Mouse (Mus musculus) frontal cortex, postnatal 14 days (tissue): ENCODE data around the gene 2010111I01Rik.

Experiments used
- DNase-seq, 2 experiments: peaks; one replicate each; pipeline ENCODE4 v3.0.0; 2022; ENCODE audit warnings: low spot score in 2 of 2

2010111I01Rik gene

DNA sequence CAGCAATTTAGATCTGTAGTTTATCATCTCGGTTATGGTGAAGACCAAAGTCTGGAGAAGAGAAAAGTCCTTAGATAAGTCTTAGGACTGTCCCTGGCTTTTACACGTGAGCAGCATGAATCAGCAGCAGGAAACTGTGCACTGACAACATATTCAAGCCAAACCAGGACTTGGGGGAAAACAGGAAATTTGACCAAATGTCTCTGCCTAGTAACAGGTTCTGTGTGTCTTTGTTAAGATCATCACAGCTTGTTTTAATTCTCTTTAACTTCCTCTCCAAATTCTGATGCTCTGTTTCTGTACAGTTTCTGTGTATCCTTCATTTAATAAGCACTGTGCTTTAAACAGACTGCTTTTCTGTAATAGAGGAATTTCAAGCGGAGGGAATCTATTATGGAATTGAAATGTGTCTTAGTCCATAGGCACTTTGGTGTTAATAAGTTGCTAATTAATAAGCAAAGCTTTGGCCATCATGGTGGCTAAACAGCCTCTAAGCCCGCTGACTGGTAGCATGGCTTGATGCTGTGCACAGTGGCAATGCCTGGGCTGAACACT, 147.4 kb downstream of the 2010111I01Rik start:
- no peak for DNase-seq

DNA sequence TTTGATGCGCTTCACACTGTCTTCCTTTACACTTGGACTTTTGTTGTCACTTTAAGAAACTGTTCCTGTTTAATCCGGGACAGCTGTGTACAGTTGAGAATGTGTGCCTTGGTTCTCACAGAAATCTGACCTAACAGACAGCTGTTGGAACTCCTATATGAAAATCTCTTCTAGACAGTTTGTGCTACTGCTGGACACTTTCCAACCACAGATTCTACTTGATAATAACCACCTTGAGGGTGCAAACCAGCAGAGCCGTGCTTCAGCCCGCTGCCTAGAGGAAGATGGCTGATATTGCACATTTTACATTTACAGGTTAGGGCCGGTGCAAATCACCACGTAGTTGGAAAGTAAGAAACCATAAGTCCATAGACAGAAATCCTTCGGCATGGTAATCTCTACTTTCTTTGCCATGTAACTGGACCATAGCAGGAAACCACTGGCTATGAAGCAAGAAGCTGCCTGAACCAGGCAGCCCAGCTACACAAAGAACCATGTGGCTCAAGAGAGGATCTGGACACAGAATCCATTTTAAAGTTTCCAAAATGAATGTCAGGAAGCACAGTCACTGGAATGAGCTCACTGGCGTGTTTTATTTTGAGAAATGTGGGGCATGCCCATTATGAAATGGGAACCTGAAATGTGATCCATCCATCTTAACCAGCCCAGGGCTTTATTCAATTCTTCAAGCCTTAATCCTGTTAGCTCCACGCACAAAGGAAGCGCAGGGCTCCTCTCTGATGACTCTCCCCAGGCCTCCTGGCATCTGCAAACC, 148.1 kb downstream of the 2010111I01Rik start:
- no peak for DNase-seq

DNA sequence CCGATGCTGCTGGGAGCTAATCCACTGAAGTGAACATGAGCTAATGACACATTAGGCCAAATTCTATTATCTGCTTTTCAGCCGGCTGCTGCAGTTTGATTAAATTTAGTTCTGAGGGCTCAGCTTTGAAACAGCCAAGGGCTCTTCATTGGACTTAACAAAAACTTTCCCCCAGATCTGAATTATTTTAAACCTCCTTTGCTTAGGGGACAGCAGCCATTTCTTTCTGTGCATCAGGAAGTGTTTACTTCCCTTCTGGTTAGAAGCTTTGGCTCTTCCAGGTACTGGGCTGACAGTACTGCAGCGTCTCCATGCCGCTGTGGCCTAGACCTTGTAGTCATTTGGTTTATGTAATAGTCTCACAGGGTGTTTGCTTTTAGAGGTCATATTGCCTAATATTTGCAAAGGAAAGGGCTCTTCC, 149.2 kb downstream of the 2010111I01Rik start:
- no peak for DNase-seq

DNA sequence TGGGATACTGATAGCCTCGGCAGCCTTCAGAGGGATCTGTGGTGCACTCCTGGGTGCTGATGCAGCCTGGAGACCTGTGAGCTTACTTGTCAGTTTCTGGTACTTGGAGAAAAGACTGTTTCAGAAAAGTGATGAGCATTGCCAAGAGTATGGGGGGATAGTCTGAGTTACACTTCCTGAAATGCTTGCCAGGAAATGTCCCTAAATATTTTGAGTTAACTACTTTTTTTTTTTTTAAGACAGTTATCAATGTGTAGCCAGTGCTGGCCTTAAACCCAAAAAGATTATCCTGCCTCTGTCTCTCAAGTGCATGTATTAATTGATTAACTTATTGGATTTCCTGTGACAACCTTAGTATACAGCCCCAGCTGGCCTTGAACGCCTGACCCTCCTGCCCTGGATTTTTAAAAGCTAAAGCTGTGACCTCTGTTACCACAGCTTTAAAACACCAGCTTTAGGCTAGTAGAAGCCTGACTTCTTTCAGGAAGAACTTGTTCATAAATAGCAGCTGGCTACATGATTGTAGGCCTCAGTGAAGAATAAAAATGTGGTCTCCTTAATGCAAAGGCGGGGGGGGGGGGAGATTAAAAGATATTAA, 150.6 kb downstream of the 2010111I01Rik start:
- no peak for DNase-seq

DNA sequence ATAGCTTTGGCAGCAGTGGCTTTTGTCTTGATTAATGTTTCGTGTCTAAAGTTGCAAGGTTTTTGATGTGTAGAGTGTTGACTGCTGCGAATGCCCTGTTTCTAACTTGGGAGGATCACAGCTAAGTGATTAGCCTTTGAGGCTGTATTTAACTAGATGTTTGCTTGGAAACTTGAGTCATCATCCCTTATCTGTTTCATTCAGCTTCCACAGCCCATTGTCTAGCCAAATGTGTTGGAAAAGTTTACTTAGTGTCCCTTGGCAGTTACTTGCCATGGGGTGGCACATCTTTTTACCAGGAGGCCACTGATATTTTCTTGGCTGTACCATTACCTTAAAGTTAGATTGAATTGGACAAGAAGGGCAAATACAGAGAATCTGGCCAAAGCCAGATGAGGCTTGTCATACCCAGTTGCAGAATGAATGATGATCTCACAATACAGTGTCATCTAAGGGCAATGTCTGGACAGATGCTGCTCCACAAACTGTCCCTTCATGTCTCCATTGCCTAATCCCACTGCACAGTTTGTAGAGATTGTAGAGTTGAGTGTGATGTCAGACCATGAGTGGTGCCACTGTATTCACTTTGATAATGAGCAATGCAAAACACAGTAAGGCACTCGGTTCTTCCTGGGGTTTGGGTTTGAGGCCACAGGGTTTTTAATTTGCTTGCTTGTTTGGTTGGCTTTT, 152.9 kb downstream of the 2010111I01Rik start:
- DNase-seq, result no peak

DNA sequence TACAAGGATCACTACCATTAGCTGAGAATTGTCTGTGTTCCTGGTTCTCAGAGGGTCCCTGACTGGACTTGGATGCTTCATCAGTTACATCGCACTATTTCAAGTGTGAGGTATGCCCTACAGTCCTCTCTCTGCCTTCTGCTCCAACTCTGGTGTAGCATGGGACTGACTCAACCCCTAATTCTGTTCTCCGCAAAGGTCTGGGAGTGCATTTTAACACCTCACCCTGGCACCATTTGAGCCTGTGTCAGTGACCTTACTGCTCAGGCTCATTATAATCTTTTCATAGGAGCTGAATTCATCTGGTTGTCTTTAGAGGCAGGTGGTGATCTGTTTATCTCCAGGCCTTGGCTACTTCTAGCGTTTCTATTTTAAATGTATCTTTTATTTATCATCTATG, 154.0 kb downstream of the 2010111I01Rik start:
- no peak for DNase-seq

DNA sequence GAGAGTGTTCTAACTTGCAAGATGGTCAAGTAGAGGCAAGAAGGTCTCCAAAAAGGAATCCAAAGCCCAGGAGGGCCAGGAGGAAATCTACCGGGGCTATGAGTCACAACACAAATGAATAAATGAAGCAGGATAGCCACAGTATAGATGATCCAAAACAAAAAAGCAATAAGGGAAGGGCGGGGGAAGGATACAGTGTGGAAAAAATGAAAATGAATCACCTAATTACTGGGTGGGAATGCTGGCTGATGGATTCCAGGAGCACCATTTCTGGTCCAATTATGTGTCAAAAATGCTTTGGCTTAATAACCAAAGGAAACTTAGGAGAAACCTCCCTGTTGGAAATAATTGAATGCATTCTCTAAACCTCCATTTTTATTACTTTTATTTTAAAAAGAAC, 155.6 kb downstream of the 2010111I01Rik start:
- DNase-seq, result no peak

DNA sequence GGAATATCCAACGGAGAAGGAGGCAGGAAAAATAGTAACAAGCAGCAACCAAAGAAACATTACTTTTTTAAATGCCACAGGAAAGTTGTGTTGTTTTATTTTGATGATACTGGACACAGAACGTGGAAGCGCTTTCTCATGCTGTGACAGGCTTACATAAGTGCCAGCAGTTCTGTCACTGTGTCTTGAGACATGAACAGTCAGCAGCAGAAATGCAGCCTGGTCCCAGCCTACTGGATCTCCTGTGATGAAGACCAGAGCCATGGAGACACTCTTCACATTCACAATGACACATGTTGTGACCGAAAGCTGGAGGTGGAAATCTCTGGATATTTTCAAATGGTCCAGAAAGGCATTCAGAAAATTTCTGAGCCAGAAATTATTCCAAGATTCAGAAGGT, 157.1 kb downstream of the 2010111I01Rik start:
- DNase-seq, result no peak

DNA sequence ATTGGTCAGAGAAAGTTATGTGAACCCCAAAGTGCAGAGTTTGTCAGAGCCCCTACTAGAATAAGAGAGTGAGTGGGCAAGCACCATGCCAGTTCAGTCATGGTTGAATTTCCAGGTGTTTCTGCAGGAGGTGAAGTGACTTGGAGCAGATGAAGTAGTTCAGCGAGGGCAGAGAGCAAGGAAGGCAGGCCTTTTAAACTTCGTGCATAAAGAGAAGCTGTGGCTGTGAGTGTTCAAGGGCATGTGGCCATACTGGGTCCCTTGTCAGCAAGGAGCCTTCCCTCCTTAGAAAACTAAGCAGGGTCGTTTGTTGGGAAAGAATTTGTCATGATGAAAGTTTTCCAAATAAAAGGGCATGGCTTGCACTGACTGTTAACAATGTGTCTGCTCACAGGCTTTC, 161.5 kb downstream of the 2010111I01Rik start:
- no peak for DNase-seq

DNA sequence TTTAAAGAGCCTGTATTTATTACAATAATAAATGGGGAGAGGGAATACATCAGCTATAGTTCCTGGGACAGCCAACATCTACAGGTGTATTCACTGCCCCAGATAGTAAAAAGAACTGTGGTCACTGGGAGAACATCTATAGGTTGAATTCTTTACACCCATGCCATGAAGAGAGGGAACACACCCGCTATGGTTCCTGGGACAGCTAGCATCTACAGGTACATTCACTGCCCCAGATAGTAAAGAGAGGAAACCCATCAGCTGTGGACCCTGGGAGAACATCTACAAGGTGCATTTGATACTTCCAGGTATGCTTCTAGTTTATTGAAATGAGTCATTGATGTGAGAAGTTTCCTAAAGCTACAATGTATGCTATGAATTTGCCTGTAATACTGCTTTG, 162.8 kb downstream of the 2010111I01Rik start:
- no peak for DNase-seq

DNA sequence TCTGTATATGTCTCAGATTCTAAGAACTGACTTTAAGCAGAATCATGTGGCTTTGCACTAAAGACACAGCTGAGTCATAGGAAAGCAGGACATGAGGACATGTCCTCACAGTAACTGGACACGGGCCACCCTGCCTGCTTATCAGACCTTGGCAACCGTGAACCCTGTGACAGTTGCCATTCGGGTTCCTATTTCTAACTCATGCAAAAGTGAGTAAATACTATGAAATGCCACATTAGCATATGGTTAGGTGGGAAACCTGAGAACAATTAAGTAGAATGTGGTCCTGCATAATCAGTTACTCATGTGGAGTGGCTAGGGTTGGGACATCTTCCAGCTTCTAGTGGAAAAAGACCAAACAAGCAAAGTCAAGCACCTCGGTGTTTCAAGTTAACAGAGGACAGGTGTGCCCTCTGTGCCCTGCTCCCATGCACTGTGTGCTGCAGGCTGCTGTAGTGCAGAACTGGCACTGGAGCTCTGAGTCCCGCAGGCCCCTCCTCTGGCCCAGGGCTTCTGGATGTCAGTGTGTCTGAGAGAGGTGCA, 170.3 kb downstream of the 2010111I01Rik start:
- no peak for DNase-seq

DNA sequence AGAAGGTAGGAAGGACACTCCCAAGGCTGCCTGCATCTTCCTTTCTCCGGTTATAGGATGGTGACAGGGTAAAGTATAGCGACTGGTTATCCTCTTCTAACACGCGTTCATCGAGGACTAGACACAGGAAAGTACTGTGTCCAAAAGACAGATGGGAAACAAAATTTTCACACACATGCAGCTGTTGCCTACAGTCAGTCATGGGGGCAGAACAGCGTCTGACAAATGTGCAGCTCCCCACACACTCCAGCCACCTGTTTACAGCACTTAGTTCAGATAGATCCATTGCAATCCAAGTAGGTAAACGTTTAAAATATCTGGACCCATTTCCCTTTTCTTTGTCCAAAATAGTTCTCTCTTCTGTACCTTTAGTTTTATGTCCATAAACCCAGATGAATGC, 171.3 kb downstream of the 2010111I01Rik start:
- no peak for DNase-seq

DNA sequence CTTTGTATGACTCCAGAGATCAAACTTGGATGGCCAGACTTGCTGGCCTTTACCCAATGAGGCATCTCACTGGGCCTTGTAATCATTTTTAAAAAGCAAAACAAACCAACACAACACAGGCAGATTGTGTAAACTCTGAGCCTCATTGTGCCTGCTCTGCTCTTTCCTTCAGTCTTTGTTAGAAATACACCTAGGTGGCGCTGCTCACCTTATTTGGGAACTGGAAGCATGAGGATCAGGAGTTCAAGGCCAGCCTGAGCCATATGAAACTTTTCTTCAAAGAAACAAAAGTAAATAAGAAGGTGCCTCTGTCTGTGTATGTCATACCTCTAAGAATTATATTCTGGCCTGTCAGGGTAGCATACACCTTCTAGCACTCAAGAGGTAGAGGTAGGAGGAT, 172.1 kb downstream of the 2010111I01Rik start:
- DNase-seq, result no peak

DNA sequence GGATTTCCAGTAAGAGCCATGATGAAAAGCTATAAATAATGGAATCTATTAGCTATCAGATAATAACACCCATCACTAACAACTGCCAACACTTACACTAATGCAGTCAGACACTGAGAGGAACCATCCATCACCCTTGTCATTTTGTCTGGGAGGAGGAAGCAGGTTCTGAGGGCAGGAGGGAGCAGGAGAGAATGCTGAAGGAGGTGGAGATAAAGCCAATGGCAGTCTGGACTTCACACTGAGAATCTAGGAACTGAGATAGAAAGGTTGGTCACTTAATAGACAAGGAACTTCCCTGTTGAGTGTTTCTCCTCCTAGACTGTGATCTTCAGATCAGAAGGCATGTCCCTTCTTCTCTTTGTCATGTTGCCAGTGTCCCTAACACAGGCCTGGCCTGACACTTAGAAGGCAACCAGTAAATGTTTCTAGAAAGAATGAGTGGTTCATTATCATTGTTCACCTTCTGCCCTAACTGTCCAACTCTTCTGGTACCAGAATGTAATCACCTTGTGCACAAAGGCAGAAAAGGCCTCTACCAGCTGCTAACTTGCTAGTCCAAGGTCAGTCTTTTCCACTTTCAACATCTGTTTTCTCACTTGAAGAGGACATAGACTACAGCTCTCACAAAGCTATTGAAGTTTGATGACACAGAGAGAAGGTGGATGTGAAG, 173.8 kb downstream of the 2010111I01Rik start:
- no peak for DNase-seq

DNA sequence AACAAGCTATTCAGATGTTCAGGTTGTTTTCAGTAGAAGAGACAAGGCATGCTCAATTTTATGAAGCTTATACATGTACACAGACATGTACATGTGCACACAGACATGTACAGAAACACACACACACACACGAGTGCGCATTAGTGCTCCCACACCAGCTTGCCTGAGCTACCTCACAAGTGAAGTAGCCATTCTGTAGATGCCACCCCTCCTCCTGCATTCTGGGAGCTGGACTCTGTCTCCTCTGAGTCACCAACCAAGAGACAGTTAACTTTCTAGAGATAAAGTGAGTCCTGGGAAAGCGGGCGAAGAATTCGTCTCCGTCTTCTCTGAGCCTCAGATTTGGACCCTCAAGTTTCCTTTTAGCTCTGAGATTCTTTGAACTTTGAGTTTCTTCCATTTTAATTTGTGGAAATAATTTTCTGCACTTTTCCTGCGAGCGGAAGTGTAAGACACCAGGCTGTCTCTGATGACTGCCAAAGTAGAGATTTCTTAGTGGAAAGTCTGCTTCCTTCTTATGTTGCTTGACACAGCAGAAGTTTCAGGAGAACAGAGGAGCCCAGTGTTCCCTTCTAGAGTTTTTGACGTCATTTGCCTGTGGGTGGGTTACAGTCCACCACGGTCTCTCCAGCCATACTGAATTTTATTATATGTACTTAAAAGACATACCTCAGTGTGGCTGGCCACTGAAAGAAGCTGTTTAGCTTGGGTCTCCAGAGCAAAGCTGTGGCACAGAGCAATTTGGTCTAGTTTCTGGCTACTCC, 175.0 kb downstream of the 2010111I01Rik start:
- no peak for DNase-seq

DNA sequence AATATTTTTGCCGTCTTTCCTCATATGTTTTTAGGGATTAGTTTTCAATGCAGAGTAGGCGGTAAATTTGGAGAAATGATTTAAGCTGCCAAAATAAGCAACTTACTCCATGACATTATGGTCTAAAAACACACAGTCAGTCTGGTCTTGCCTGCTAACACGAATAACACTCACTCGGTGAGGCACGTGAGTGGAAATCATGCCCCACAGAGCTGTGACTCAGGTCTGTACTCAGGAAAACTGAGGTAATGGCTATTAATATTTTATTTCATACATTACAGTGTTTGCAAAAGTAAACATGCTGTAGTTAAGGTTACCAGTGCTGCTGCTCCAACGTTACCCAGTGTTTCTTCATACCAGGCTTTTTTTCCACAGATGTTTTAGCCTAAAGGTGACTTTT, 176.1 kb downstream of the 2010111I01Rik start:
- DNase-seq, result no peak

DNA sequence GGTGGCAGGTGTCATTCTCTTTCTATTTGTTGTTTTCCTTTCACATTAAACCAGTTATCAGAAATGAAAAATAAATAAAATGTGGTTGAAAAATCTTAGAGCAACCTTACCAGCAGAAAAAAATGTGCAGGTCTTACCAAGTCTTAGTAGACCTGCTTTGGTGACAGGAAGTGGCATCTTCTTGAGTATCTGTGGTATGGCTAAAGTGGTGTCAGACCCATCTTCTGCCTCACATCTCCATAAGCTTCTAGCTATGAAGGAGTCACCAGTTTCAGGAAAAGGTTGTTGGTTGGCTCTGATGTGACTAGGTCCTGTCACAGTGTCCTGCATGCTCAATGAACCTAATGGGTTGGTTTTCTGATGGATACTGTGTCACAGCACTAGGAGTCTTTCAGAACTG, 176.6 kb downstream of the 2010111I01Rik start:
- no peak for DNase-seq

DNA sequence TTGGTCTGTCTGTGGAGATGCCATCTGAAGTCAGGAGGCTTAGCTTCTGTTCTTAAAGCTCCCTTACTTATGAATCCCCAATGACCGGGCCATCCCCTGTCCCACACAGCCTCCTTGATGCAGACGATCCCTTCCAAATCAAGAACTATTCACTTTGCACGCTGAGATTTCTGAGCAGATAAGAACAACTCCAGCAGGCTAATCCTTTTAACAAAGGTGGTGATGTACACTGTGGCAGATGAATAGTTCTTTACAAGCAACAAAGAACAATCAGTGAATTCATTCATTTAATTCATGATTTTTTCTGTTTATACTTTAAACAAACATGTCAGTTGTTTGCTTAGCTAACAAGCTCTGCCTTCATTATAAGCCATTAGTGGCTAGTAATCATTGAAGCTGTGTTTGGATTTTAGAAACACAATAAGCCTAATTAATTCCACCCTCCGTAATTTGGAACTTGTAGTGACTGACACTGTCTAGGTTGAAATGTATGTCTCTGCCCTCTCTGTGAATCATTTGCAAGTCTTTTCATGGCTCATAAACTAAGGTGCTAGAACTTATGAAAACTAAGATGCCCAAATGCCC, 182.0 kb downstream of the 2010111I01Rik start:
- DNase-seq, result no peak

DNA sequence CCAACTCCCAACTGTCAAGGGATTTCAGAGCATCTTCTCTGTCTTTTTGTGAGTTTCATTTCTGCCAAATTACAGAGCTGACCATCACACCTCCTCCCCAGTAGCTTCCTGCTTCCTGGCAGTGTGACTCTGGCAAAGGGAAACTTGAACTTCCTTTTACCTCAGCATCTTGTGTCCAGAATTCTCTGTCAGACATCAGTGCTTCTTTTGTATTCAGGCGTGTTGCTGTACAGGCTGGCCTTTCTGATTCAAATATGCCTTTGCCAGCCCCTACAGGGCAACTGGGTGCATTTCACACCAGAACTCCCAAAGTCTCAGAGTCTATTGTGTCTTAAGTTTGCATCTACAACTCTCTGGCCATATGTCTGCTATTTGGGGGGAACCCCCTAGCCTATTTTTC, 183.5 kb downstream of the 2010111I01Rik start:
- DNase-seq, result no peak

DNA sequence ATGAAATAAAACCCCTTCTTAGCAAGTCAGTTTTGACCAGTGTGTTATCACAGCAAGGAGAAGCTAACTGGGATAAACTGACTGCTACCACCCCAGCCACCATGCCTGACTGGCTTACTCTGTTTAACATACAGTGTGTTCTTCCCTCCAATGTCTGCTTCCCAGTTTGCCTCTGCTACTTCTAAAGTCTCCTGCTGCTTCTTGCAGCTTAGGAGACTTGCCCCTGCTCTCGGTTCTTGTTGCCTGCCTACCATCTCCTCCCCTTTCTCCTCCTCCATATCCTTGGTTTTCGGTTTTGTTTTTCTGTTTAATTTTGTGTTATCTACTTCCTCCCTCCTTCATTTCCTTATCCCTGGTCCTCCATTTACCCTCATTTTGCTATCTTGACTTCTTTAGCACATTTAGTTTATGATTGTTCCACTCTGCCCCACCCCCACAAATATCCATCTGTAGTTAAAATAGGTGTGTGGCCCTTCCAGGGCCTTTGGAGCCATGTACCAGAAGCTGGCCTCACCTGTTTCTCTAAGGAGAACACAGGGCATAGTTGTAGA, 185.9 kb downstream of the 2010111I01Rik start:
- DNase-seq, result no peak
